Mouse (Mus musculus): ENCODE measurements around the gene Gp1ba. TPM values are rescaled to one million over a fixed set of nuclear protein-coding genes. Genes with fewer than 3 reads are reported as not detected.
A peak's percentile ranks its signal among the peaks of the same experiment; 100 is the strongest.

Gene Gp1ba
- total and polyA plus RNA-seq, 3 experiments = 0.03 to 0.12 TPM; not detected in 1

DNA sequence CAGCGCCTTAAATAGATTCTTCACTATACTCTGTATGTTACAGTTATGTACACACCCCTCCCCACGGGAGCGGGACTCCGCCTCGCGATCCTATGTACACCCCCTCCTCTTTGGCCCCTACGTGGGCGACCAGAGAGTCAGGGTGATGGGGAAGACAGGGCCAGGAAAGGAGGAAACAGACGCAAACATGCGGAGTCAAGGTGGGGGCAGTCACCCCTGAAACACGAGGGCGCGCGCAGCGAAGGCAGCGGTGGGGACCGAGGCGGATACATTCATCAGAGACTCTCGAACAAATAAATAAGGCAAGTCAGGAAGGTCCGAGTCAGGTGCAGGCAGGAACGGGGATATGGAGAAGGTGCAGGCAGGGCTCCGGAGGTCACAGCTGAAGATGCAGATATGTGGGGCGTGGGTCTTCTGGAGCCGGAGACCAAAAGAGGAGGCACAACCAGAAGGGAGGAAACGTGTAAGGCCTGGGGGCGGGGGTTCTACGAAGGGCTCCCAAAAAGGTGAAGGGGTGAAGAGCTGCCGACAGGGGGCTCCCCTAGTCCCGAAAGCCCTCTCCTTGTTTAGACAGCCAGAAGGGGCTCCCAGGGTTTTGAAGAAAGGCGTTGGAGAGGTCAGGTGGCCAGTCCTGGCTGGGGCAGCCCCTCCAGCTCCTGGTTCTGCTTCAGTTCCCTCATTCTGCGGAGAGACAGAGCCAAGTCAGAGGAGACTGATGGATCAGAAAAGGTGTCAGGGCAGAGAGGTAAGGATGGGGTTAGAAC is 30.8 kb downstream of the Gp1ba start:
- DNase-seq = peak; percentile 87

GRCm38 (mm10) chr11:70670483-70670882 is 31.6 kb downstream of the Gp1ba start:
- DNase-seq = peak; percentile 75

- peak; percentile 71 for DNase-seq
Observed at GRCm38 (mm10) chr11:70671333-70672047, 32.6 kb downstream of the Gp1ba start.

DNA sequence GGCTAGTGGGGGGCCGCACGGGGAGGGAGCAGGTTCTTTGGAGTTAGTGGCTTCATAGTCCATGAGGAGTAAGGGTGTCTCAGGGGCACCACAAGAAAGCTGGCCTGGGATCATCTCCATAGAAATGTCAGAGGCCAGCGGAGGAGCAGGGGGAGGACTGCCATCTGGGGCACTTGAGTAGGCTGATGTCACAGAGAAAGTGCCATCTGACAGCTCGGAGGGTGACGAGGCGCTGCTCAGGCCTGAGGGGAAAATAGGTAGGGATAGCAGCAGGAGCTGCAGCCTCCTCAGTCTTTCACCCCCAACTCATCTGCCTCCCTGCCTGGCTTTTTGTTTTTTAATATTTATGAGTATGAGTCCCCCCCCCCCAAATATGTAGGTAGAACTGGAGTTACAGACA is 35.1 kb downstream of the Gp1ba start:
- no peak for DNase-seq

DNA sequence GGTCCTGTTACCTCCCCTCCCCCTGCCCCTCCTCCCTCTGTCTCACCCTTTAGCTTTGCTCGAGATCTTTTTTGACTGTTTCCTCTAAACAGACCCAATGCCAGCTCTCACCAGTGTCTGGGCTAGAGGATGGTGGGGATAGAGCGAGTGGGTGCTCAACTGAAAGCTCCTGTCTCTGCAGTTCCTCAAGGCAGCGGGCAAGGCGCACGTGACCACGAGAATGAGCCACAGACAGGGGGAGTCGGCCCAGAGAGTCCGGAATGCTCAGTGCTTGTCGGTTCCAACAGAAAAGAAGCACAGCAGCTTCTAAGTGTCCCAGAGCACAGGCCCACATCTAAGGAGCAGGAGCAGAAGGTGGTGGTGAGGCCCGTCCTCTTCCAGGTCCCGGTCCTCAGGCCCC is 35.6 kb downstream of the Gp1ba start:
- no peak for DNase-seq

DNA sequence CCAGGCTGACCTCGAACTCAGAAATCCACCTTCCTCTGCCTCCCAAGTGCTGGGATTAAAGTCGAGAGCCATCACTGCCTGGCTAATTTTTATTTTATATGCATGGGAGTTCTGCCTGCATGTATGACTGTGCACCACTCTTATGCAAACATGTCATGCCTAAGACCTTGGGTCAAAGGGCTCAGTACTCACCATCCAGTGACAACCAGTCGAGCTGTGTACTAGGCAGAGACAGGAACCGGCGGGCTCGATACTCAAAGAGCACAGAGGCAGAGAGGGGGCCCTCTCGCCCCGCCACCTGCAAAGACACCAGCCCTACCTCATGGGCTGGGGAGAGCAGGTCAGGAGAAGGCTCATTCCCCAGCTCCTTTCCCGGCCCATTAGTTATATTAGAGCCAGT is 39.2 kb downstream of the Gp1ba start:
- DNase-seq = no peak

DNA sequence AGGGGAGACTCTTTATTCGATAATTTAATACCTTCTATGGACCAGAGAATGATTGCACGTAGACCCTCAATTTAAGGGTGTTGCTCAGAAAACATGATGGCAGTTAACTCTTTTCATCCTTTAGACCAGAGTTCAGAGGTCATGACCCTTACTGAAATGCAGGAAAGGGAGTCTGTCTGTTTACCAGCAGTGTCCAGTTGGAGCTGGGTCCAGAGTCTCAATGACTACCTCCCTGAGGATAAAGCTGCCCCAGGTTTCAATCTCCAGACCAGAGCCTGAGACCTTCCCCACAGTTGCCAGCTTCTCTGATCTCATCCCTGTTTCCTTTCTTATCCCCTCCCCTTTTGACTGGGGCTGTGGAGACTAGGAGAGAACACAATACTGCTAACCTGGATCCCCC is 39.7 kb downstream of the Gp1ba start:
- no peak for DNase-seq

DNA sequence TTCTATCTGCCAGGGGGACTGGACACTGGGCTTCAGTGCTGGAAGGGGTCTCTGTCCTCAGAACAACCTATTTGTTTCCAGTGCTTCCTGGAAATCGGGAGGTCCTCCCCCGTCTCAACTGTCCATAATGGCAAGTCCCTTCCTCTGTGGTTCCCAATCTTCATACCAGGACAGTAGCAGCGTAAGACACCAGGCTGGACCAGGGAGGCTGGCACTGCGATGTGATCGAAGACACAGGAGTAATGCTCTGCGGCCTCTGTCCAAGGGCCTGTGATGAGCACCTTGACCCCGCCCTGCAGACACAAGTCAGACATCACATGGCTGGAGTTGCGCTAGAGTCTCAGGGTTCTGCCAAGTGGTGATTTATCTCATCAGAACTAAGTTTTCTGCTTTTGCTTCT is 40.4 kb downstream of the Gp1ba start:
- DNase-seq = no peak

DNA sequence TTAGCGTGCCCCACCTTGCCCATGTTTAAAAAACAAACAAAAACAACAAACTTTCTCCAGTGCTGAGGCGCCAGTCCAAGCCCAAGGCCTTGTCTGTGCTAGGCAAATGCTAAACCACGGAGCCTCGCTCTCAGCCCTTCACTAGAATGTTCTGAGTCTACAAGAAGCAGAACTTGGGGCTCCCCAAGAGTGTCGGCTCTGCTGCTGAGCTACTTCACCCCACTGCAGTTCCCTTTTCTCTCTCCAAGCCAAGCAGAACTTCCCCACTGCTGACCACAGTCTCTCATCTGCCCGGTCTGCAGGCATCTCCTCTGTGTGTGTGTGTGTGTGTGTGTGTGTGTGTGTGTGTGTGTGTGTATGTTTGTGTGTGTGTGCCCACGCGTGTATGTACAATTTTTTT is 41.0 kb downstream of the Gp1ba start:
- no peak for DNase-seq

- no peak for DNase-seq
Observed at GRCm38 (mm10) chr11:70681170-70681569, 42.2 kb downstream of the Gp1ba start.

DNA sequence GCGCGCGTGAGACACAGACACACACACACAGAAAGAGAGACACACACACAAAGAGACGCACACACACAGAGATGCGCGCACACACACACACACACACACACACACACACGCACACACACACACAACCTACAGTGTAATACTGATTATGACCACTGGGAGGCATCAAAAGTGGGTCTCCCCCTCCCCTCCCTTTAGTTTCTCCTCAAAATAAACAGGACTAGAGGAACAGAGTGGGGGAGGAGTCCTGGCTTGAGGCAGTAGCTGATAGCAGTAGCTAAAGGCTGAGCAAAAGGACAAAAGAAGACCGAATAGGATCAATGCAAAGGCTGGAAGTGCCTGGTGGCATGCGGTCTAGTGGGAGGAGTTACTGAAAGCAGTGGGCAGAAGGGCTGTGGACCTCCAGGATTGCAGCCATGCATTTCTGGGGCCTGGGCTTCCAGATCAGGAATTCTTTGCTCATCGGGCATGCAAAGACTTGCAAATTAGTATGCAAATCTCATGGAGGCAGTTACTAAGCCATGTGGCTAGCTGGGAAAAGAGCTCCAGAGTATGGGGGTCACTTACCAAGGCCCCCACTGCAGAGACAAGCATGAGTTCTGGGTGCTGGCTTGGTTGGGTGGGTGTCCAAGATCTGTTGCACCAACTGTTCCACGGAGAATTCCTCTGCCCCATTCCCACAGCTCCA is 43.1 kb downstream of the Gp1ba start:
- no peak for DNase-seq

DNA sequence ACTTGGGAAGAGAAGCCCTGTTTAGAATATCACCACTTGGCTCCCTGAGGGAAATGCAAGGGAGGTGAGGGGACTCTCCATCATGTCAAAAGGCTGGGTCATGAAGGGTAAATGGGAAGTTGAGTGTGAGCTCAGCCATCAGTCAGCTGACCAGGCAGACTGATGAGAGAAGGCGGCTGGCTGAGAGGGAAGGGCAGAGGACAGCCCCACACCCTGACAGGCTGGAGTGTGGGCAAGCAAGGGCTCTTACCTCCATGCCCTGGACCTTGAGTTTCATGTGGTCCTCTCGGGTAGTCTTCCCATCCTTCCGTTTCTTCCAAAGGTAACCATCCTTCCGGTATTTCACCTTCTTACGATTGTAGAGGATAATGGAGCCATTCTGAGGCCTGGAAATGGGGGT is 44.7 kb downstream of the Gp1ba start:
- no peak for DNase-seq

DNA sequence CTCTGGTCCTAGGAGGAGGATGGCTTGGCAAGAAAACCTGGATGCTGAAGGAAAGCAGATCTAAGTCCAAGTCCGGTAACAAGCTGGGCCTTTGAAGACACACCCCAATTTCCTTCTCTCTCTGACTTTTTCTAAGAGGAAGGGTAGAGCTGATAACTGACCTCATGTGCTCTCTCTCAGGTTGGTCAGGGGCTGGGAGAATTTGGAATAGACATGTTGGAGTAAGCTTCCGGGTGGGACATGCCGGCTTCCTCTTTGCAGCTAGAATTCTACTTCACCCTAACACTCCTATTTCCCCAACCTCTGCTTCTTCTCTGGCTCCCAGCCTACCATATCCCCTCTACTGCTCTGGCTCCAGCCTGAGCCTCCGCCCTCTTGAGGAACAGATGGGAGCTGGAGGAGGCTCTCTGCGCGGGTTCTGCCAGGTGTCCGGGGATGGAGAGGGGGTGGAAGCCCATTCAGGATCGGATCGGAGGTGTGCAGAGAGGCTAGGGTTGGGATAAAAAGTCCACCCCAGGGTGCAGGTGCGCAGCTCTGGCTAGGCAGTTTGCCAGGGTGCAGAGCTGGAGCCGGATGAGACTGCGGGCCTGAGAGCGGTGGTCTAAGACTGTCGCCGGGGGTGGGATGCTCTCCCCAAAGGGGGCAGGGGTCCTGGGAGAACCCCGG is 48.1 kb downstream of the Gp1ba start:
- DNase-seq = peak; percentile 53

DNA sequence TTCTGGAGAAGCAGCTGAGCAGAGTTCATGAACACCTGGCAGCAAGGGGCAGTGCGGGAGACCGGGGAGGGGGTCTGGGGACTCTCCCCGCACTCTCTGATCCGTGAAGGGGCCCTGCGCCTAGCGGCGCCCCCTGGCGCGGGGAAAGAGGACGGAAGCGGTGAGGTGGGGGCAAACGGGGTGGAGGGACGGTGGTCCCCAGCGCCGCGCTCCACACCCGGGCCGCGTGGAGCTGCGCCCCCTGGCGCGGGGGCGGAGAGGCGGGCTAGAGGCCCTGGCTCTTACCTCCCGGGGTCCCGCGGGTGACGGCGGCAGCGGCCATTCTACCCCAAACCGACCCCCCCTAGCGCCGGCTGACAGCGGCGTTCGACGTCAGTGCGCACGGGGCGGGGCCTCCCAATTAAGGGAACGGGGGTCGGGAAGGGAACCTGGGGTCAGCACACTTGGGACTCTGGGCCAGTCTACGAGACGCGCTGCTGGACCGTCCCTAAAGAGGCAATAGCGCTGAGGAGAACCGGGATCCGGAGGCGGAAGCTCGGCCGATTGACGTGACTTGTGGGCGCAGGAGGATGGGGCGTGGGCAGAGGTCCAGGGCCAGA is 48.8 kb downstream of the Gp1ba start, which contains the start of gene Camta2:
TSS of gene Camta2 (minus strand) at position 505 of the 599 bp plus-strand sequence.
- DNase-seq = peak; percentile 93

DNA sequence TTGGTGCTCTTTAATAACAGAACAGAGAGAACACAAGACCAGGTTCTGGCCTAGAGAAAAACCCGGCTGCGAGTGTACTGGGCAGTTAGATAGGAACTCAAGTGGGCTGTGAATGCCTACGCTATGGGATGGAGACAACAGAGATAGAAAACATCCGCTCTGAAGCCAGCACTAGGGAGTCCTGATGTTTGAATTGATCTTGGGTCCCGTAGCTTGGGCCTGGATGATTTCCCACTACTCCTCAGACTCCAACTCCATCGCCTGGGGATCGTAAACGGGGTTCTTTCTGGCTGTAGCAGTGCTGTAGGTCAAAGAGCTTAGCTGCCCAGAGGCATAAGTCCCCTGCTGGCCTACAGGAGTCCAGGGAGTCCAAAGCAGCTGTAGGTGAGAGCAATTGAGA is 49.5 kb downstream of the Gp1ba start:
- peak; percentile 35 for DNase-seq

GRCm38 (mm10) chr11:70689578-70689977 is 50.7 kb downstream of the Gp1ba start:
- DNase-seq = no peak

Other genes with a start within 250 kb of the Gp1ba start
- gene Pelp1, start 229.1 kb upstream of the Gp1ba start, total RNA-seq (2021) = 10 to 100 TPM; 15.4 to 22.2 TPM
- gene Pelp1, start 229.1 kb upstream of the Gp1ba start, polyA plus RNA-seq (2012; rRNA removed) = 25.0 and 39.1 TPM in 2 replicates
- gene Arrb2, start 206.5 kb upstream of the Gp1ba start, total RNA-seq (2021) = 10 to 100 TPM; 27.2 to 27.7 TPM
- gene Arrb2, start 206.5 kb upstream of the Gp1ba start, polyA plus RNA-seq (2012; rRNA removed) = 24.2 and 26.9 TPM in 2 replicates
- 10 to 100 TPM; 20.4 to 21.6 TPM for gene Med11, start 187.2 kb upstream of the Gp1ba start, total RNA-seq (2021)
- 8.9 TPM in 2 replicates for gene Med11, start 187.2 kb upstream of the Gp1ba start, polyA plus RNA-seq (2012; rRNA removed)
- gene Zmynd15, start 179.7 kb upstream of the Gp1ba start, total RNA-seq (2021) = 1 to 10 TPM; 1.2 to 1.5 TPM
- gene Zmynd15, start 179.7 kb upstream of the Gp1ba start, polyA plus RNA-seq (2012; rRNA removed) = 4.6 and 5.3 TPM in 2 replicates
- 10 to 100 TPM in 1 of 2 experiments, 1 to 10 TPM in 1; 9.4 to 14.0 TPM for gene Cxcl16, start 179.1 kb upstream of the Gp1ba start, total RNA-seq (2021)
- gene Cxcl16, start 179.1 kb upstream of the Gp1ba start, polyA plus RNA-seq (2012; rRNA removed) = 16.2 and 18.7 TPM in 2 replicates
- 1 to 10 TPM in 1 of 2 experiments, under 1 TPM in 1; 0.52 to 1.5 TPM for gene Tm4sf5, start 133.9 kb upstream of the Gp1ba start, total RNA-seq (2021)
- gene Tm4sf5, start 133.9 kb upstream of the Gp1ba start, polyA plus RNA-seq (2012; rRNA removed) = 0.51 TPM in 1 of 2 replicates, not detected in the other
- gene Vmo1, start 124.5 kb upstream of the Gp1ba start, total RNA-seq (2021) = under 1 TPM in 1 of 2 experiments, not detected in 1; 0.45 TPM
- not detected in 2 replicates for gene Vmo1, start 124.5 kb upstream of the Gp1ba start, polyA plus RNA-seq (2012; rRNA removed)
- gene Gltpd2, start 119.9 kb upstream of the Gp1ba start, total RNA-seq (2021) = under 1 TPM in 1 of 2 experiments, not detected in 1; 0.23 TPM
- gene Gltpd2, start 119.9 kb upstream of the Gp1ba start, polyA plus RNA-seq (2012; rRNA removed) = 0.22 and 0.31 TPM in 2 replicates
- gene Psmb6, start 113.8 kb upstream of the Gp1ba start, total RNA-seq (2021) = 100 to 1,000 TPM; 269 to 295 TPM
- 227 and 268 TPM in 2 replicates for gene Psmb6, start 113.8 kb upstream of the Gp1ba start, polyA plus RNA-seq (2012; rRNA removed)
- gene Gm40193, start 106.2 kb upstream of the Gp1ba start, total RNA-seq (2021) = not detected
- not detected in 2 replicates for gene Gm40193, start 106.2 kb upstream of the Gp1ba start, polyA plus RNA-seq (2012; rRNA removed)
- gene Pld2, start 99.1 kb upstream of the Gp1ba start, total RNA-seq (2021) = 10 to 100 TPM in 1 of 2 experiments, 1 to 10 TPM in 1; 8.0 to 10.9 TPM
- gene Pld2, start 99.1 kb upstream of the Gp1ba start, polyA plus RNA-seq (2012; rRNA removed) = 12.8 and 18.4 TPM in 2 replicates
- gene Mink1, start 76.2 kb upstream of the Gp1ba start, total RNA-seq (2021) = 10 to 100 TPM; 44.8 to 46.0 TPM
- 59.1 and 62.8 TPM in 2 replicates for gene Mink1, start 76.2 kb upstream of the Gp1ba start, polyA plus RNA-seq (2012; rRNA removed)
- not detected for gene 4930544D05Rik, start 23.3 kb upstream of the Gp1ba start, total RNA-seq (2021)
- gene 4930544D05Rik, start 23.3 kb upstream of the Gp1ba start, polyA plus RNA-seq (2012; rRNA removed) = not detected in 2 replicates
- not detected for gene Chrne, start 19.9 kb upstream of the Gp1ba start, total RNA-seq (2021)
- 0.30 TPM in 1 of 2 replicates, not detected in the other for gene Chrne, start 19.9 kb upstream of the Gp1ba start, polyA plus RNA-seq (2012; rRNA removed)
- 100 to 1,000 TPM in 1 of 2 experiments, 10 to 100 TPM in 1; 76.9 to 106 TPM for gene Rnf167, start 8.1 kb downstream of the Gp1ba start, total RNA-seq (2021)
- gene Rnf167, start 8.1 kb downstream of the Gp1ba start, polyA plus RNA-seq (2012; rRNA removed) = 91.4 and 101 TPM in 2 replicates
- 100 to 1,000 TPM; 124 to 140 TPM for gene Slc25a11, start 8.4 kb downstream of the Gp1ba start, total RNA-seq (2021)
- gene Slc25a11, start 8.4 kb downstream of the Gp1ba start, polyA plus RNA-seq (2012; rRNA removed) = 118 and 139 TPM in 2 replicates
- gene Pfn1, start 15.5 kb downstream of the Gp1ba start, total RNA-seq (2021) = 100 to 1,000 TPM; 833 to 893 TPM
- gene Pfn1, start 15.5 kb downstream of the Gp1ba start, polyA plus RNA-seq (2012; rRNA removed) = 2,948 and 4,143 TPM in 2 replicates
- 10 to 100 TPM; 18.3 to 67.6 TPM for gene Eno3, start 18.1 kb downstream of the Gp1ba start, total RNA-seq (2021)
- gene Eno3, start 18.1 kb downstream of the Gp1ba start, polyA plus RNA-seq (2012; rRNA removed) = 8.0 and 16.9 TPM in 2 replicates
- gene Spag7, start 30.3 kb downstream of the Gp1ba start, total RNA-seq (2021) = 10 to 100 TPM; 83.5 to 85.9 TPM
- gene Spag7, start 30.3 kb downstream of the Gp1ba start, polyA plus RNA-seq (2012; rRNA removed) = 12.3 and 16.0 TPM in 2 replicates
- 10 to 100 TPM; 36.8 to 51.7 TPM for gene Camta2, start 49.0 kb downstream of the Gp1ba start, total RNA-seq (2021)
- gene Camta2, start 49.0 kb downstream of the Gp1ba start, polyA plus RNA-seq (2012; rRNA removed) = 44.8 and 58.4 TPM in 2 replicates
- gene Inca1, start 61.0 kb downstream of the Gp1ba start, total RNA-seq (2021) = 10 to 100 TPM in 1 of 2 experiments, 1 to 10 TPM in 1; 8.2 to 15.7 TPM
- 12.9 and 15.8 TPM in 2 replicates for gene Inca1, start 61.0 kb downstream of the Gp1ba start, polyA plus RNA-seq (2012; rRNA removed)
- gene Kif1c, start 61.4 kb downstream of the Gp1ba start, total RNA-seq (2021) = 100 to 1,000 TPM; 184 to 214 TPM
- gene Kif1c, start 61.4 kb downstream of the Gp1ba start, polyA plus RNA-seq (2012; rRNA removed) = 71.5 and 79.5 TPM in 2 replicates
- gene Zfp3, start 125.1 kb downstream of the Gp1ba start, total RNA-seq (2021) = 10 to 100 TPM in 1 of 2 experiments, 1 to 10 TPM in 1; 8.0 to 12.6 TPM
- gene Zfp3, start 125.1 kb downstream of the Gp1ba start, polyA plus RNA-seq (2012; rRNA removed) = 1.5 and 2.0 TPM in 2 replicates
- 1 to 10 TPM in 1 of 2 experiments, under 1 TPM in 1; 0.81 to 3.5 TPM for gene Scimp, start 173.5 kb downstream of the Gp1ba start, total RNA-seq (2021)
- gene Scimp, start 173.5 kb downstream of the Gp1ba start, polyA plus RNA-seq (2012; rRNA removed) = 1.2 and 1.3 TPM in 2 replicates
- gene Rabep1, start 205.7 kb downstream of the Gp1ba start, total RNA-seq (2021) = 100 to 1,000 TPM; 141 to 170 TPM
- 21.3 and 25.9 TPM in 2 replicates for gene Rabep1, start 205.7 kb downstream of the Gp1ba start, polyA plus RNA-seq (2012; rRNA removed)